Mouse (Mus musculus) testis, adult 2 months (tissue): ENCODE results near the gene Fsd1.

Source experiments
- CTCF ChIP-seq: fragments of 200-500 bp; IDR thresholded peaks from 2 replicates; pipeline ENCODE4 v1.5.1; 2012; ENCODE audit warnings: low read depth, mild to moderate bottlenecking, inconsistent platforms, low read length, moderate library complexity; ENCODE audit not compliant: control insufficient read depth, insufficient read depth, insufficient replicate concordance
- POLR2A ChIP-seq: fragments of 200-500 bp; IDR thresholded peaks from 2 replicates; pipeline ENCODE4 v1.6.1; 2012; ENCODE audit warnings: low read depth, mild to moderate bottlenecking, inconsistent platforms, low read length, moderate library complexity; ENCODE audit not compliant: control insufficient read depth

DNA sequence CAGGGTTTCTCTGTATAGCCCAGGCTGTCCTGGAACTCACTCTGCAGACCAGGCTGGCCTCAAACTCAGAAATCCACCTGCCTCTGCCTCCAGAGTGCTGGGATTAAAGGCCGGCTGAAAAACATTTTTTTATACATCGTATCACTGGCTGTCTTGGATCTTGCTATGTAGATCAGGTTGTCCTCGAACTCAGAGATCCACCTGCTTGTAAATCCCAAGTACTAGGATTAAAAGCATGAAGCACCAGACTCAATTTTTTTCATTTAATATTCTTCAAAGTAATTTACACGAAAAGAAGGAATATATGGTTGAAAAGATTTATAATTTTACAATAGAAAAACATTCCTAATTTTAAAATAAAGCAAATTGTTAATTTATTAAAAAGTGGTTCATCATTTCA, 53.0 kb downstream of the Fsd1 start:
- no peak for TF ChIP-seq POLR2A
- TF ChIP-seq CTCF, result no peak
